Mouse (Mus musculus) gastrocnemius, postnatal 10 days (tissue): Measurements from ENCODE around the gene Sln. TPM values are rescaled to one million over a fixed set of nuclear protein-coding genes. Genes with fewer than 3 reads are reported as not detected.
A peak's percentile ranks its signal among the peaks of the same experiment; 100 is the strongest.

Source experiments
- DNase-seq: peaks from one replicate; pipeline ENCODE4 v3.0.0; 2021; ENCODE audit warnings: mixed read lengths
- long read RNA-seq, 2 experiments: library from polyadenylated mRNA; stranded (forward); transcript quantifications; one replicate each; pipeline ENCODE4 v2.0.0; 2021
- total RNA-seq, 2 experiments: library from RNA; stranded (reverse); gene quantifications; 2 replicates each; pipeline ENCODE4 v1.2.3; 2021

Sln gene
- total RNA-seq, result 10 to 100 TPM; 29.0 to 38.3 TPM
- long read RNA-seq, experiment 1, transcript Sln-201 (2 exons, 1,318 nt), result major isoform, 67 of 68 reads
- long read RNA-seq, experiment 1, partial matches to known transcripts, result 0 of 68 reads
- long read RNA-seq, experiment 1, other reads (novel, unspliced or antisense), result 1 of 68 reads
- long read RNA-seq, experiment 2, transcript Sln-201 (2 exons, 1,318 nt), result major isoform, 31 of 31 reads
- long read RNA-seq, experiment 2, partial matches to known transcripts, result 0 of 31 reads
- long read RNA-seq, experiment 2, other reads (novel, unspliced or antisense), result 0 of 31 reads

- no peak for DNase-seq
These were observed at the start of gene Sln for GRCm38 (mm10) chr9:53849864-53850263. TSS of gene Sln (plus strand) at chr9:53850164.

DNA sequence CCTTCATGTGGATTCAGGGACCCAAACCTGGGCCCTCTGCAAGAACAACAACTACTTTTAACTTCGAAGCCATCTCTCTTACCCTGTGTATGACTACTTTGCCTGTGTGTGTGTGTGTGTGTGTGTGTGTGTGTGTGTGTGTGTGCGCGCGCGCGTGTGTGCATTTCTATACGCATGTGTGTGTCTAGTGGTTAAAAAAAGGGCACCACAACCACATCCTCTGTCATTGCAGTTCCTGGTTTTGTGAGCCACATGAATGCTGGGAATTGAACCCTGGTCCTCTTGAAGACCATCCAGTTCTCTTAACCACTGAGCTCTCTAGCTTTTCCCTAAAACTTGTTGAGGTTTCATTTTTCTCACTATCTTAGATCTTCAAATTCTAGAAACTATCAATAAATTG lies 47.0 kb upstream of the Sln start:
- DNase-seq, result no peak

- no peak for DNase-seq
These were observed 43.4 kb upstream of the Sln start for GRCm38 (mm10) chr9:53806496-53807086.

GRCm38 (mm10) chr9:53813418-53813817 lies 36.5 kb upstream of the Sln start:
- no peak for DNase-seq

DNA sequence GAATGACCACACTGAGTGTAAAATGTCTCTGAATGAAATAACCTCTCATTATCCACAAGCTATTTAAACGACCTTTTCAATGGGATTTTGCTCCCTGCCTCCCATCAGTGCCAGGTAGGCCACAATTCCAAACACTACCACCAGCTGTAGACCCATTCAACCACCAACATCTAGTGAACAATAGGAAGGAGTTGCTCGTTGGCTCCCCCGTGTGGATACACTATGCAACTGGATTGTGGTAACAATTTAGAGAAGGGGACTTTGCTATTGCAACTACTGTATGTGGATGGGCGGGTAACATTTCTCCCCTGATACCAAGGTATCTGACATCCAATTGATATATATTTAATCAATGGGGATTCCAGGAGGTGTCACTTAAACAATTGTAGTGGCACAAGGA lies 31.2 kb upstream of the Sln start:
- peak; percentile 58 for DNase-seq

DNA sequence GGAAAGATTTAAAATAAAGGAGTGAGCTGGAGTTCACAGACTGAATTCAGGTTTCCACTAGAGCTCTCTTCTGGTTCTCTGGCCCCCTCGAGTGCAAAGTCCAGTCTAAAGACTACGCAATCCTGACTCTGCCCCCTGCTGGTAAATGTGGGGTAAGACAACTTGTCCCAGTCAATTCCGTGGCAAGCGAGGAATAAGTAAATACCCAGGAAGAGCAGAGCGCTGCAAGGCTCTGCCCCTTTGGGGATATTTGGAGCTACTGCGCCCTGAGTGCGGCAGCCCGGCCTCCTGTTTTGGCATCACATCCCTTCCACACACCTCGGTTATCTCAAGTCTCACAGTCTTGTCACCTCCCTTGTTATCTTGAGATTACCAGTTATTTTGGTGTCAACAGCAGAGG lies 24.6 kb upstream of the Sln start:
- no peak for DNase-seq

DNA sequence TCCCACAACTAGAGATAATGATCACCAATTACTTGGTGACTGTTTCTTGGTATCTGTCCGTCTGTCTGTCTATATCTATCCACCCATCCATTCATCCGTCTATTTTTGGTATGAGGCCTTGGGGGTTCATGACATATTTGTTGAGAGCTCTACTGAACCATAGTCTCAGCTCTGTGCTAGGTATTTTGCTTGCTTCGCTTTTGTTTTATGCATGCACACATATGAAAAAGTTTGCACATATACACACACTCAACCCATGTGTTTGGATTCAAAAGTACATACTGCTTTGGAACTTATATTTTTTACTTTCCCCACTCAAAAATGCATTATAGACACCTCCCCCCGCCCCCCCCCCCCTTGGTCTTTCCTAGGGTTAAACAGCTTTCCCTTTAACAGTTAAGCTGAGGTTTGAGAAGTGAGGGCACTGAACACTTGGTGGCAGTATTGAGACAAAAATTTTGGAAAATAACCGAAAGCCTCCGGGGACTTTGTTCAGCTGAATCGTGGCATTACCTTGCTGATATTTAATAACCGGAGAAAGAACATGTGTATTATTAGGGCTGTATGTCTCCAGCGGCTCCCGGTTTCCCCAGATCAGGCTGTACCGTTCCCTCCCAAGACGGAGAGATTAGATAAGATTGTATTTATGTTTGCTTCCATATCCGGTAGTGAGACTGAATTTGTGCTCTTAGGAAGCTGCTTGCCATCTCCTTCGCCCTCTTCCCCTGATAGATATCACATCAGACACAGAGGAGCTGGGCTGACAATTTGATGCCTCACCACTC lies 20.7 kb upstream of the Sln start:
- peak; percentile 15 for DNase-seq

- no peak for DNase-seq
These were observed 20.1 kb upstream of the Sln start for GRCm38 (mm10) chr9:53829866-53830209.

GRCm38 (mm10) chr9:53835039-53835438 lies 14.9 kb upstream of the Sln start:
- peak; percentile 14 for DNase-seq

- no peak for DNase-seq
These were observed 14.0 kb upstream of the Sln start for GRCm38 (mm10) chr9:53835976-53836375.

DNA sequence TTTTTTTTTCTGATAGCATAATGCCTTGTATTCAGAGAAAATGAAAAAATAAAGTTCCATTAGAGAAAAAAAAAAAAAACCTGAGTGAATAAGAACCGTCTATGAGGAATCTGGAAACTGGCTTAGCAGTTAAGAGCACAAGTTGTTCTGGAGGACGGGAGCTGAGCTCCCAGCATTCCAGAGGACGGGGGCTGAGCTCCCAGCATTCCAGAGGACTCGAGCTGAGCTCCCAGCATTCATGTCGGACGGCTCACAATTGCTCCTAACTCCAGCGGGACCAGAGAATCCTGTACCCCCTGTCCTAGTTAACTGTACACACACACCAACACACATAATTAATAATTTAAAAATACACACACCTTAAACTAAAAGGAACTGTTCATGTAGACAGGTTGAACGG lies 11.1 kb upstream of the Sln start:
- no peak for DNase-seq

- no peak for DNase-seq
These were observed 1.4 kb upstream of the Sln start for GRCm38 (mm10) chr9:53848548-53848947.

DNA sequence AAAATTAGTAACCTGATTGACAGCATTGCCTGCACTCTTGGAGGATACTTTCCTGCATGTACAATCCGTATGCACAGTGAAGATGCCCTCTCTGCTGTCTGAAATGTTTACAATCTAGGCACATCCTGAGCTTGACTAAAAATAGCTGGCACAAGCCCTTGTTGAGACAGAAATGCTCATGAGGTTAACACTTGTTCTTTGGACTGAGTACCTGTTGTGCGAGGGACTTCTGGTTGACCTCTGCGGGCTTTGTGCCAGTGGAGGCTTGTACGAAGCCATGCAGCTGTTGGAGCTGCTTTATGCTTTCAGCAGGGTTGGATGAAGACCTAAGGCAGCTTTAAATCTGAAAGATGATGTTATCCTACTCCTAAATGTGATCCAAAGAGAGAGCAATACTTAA lies 2.2 kb downstream of the Sln start:
- peak; percentile 42 for DNase-seq

DNA sequence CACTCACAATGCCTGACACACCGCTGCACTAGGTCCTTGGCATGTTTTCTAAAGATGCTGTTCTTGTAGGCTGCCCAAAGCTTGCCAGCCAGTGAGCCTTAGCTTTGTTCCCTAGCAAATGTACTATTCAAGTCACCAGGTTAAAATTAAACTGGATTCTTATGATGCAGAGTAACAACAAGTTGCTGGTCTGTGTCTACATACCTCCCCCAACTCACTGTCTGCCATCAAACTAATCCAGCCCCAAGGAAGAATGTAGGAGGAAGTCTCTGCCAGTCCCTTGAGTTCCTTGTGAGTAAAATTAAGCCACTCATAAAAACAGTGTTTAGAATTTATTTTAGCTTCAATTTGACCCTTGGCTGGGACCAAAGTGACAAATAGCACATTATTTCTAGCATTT lies 3.7 kb downstream of the Sln start:
- no peak for DNase-seq

- no peak for DNase-seq
These were observed 4.6 kb downstream of the Sln start for GRCm38 (mm10) chr9:53854525-53854924.

- DNase-seq, result no peak
These were observed 7.9 kb downstream of the Sln start for GRCm38 (mm10) chr9:53857864-53858263.

GRCm38 (mm10) chr9:53873239-53873638 lies 23.3 kb downstream of the Sln start:
- DNase-seq, result no peak

GRCm38 (mm10) chr9:53877423-53877822 lies 27.5 kb downstream of the Sln start:
- no peak for DNase-seq

GRCm38 (mm10) chr9:53883588-53884280 lies 33.8 kb downstream of the Sln start:
- no peak for DNase-seq

- DNase-seq, result peak; percentile 40
These were observed 40.1 kb downstream of the Sln start for GRCm38 (mm10) chr9:53890075-53890474.

DNA sequence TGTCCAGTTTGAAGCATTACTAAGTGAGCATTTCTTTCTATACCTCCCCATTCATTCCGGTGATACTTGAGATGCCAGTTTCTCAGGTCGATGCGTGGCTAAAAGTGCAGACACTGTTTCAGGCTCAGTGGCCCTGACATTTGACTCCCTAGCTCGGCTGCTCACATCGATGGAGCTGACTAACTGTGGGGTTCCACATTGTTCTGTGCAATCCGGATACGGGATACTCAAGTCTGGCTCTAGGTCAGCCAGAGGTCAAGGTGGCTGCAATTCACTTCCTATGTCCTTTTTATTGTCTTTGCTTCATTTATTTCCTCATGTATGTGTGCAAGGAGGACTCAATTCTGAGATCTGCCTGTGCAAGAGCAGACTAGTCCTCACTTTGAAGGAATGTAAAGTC lies 45.9 kb downstream of the Sln start:
- no peak for DNase-seq

DNA sequence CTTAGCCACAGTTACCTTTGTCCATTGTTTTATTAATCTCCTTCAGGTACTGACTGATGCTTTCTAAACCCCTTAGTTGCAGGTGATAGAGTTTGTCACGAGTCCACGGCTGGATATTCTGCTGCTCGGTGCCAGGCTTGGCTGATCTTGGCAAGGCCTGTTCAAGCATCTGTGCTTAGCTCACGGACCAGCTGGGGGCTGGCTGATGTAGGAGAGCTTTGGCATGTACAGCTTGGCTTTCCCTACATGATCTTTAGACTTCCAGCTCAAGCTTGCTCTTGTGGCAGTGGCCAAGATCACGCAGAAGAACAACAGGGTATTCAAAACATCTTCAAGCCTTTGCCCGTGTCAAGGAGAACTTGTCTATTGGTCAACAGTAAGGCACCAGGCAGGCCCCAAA lies 49.9 kb downstream of the Sln start:
- no peak for DNase-seq
